Comparison of ENCODE assay signal across 9 mouse cellular contexts in the genomic region with DNA sequence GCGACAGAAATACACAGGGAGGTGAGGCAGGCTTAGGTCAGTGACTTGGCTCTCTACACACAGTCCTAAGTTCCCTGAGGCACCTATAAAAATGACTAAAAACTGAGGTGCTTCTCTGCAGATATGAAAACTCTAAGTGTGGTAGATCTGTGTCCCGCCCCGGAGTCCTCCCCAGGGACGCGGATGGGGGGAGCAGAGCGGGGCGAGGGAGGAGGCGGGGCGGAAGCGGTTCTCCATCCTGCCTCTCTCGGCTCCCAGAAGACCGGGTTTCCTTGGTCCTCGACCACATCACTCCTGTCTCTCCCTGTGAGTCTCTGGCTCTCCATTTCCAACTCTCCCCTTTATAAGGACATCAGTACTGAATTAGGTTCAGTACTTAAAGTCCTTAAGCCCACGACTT. TPM values are rescaled to one million over a fixed set of nuclear protein-coding genes. Genes with fewer than 3 reads are reported as not detected.
DNase-seq lines count a peak whose midpoint lies in the region; ATAC-seq and TF ChIP-seq lines count a peak whose summit lies in the region.
"Had no signal": no experiment of that assay in that cellular context is flagged by ENCODE, and none has a peak within 500 bp of the region (broad histone marks: within the 10 kb centered on the region; RNA-seq: fewer than 3 reads in every experiment).

No protein-coding gene starts in this region.

- H3K36me3 ChIP-seq in kidney, embryonic 14.5 days (ENCODE audit: control insufficient read depth, insufficient read depth, low read length) = no peaks in the 10 kb centered on the region
- no peaks in the 10 kb centered on the region for H3K36me3 ChIP-seq in midbrain, embryonic 12.5 days

- no peak overlapping the region for H3K27ac ChIP-seq in bone marrow macrophage, adult 2 months (ENCODE audit: insufficient read depth, low read depth, low read length)
- H3K27ac ChIP-seq in kidney, embryonic 14.5 days (ENCODE audit: low read depth, low read length) = no peak overlapping the region
- no peak overlapping the region for H3K27ac ChIP-seq in midbrain, embryonic 12.5 days (replicated peaks)

- 0% methylated on average over 14 of the region's 14 CpGs for WGBS in kidney, embryonic 14.5 days
- WGBS in midbrain, embryonic 12.5 days = 2% methylated on average over 14 of the region's 14 CpGs

- peak overlapping the region; percentile 26; the same call in 1 of the 2 replicates for H3K4me3 ChIP-seq in bone marrow macrophage, adult 2 months (ENCODE audit: insufficient read depth, low read length)
- peak overlapping the region; percentile 28 for H3K4me3 ChIP-seq in kidney, embryonic 14.5 days (ENCODE audit: low read length)
- H3K4me3 ChIP-seq in midbrain, embryonic 12.5 days = peak overlapping the region; percentile 25; the same call in 1 of the 2 replicates

- peaks cover 8% of the 10 kb centered on the region for H3K27me3 ChIP-seq in kidney, embryonic 14.5 days (ENCODE audit: control insufficient read depth, insufficient read depth, low read length)
- H3K27me3 ChIP-seq in midbrain, embryonic 12.5 days = peaks cover 80% of the 10 kb centered on the region

- H3K4me2 ChIP-seq in kidney, embryonic 14.5 days (replicated peaks; ENCODE audit: low read depth, low read length) = peak overlapping the region; percentile 57
- H3K4me2 ChIP-seq in midbrain, embryonic 12.5 days (replicated peaks) = peak overlapping the region; percentile 52

- no peak for TF ChIP-seq POLR2A in bone marrow macrophage, adult 2 months (IDR thresholded peaks at IDR 0.05; ENCODE audit: borderline replicate concordance, low read depth, low read length)

- TF ChIP-seq CTCF in bone marrow macrophage, adult 2 months (IDR thresholded peaks at IDR 0.05; ENCODE audit: low read depth, low read length) = no peak

- H3K4me1 ChIP-seq in bone marrow macrophage, adult 2 months (ENCODE audit: control insufficient read depth, insufficient read depth, low read length) = peaks cover 24% of the 10 kb centered on the region
- peaks cover 16% of the 10 kb centered on the region for H3K4me1 ChIP-seq in kidney, embryonic 14.5 days (ENCODE audit: control insufficient read depth, insufficient read depth, low read length)
- peaks cover 23% of the 10 kb centered on the region for H3K4me1 ChIP-seq in midbrain, embryonic 12.5 days

- H3K9ac ChIP-seq in kidney, embryonic 14.5 days (ENCODE audit: low read depth, low read length) = peak overlapping the region; percentile 18; the same call in 1 of the 2 replicates
- 0 out of 2 replicates have a peak overlapping the region, but pooled peaks have one; percentile 25 for H3K9ac ChIP-seq in midbrain, embryonic 12.5 days (replicated peaks)

- H3K9me3 ChIP-seq in kidney, embryonic 14.5 days (ENCODE audit: control insufficient read depth, low read length) = no peaks in the 10 kb centered on the region
- H3K9me3 ChIP-seq in midbrain, embryonic 12.5 days = no peaks in the 10 kb centered on the region

- 0 out of 2 replicates have a peak, but pooled peaks have one; percentile 33 for ATAC-seq in granulocyte monocyte progenitor cell, adult 5-6 weeks (replicated peaks; ENCODE audit: poor library complexity, severe bottlenecking)
- ATAC-seq in kidney, embryonic 14.5 days (ENCODE audit: low FRiP score, low TSS enrichment) = peak; percentile 22; the same call in 1 of the 2 replicates
- no peak for ATAC-seq in midbrain, embryonic 12.5 days (ENCODE audit: low FRiP score, low read depth)

- peak; percentile 95 for DNase-seq in heart, adult 11 months
- DNase-seq in heart, postnatal 25 days (ENCODE audit: low spot score) = no peak
- no peak for DNase-seq in yolk sac, embryonic 10.5 days (ENCODE audit: low spot score)
- no peak for DNase-seq in testis, postnatal 10 days (ENCODE audit: low spot score)

- intact Hi-C loops in heart, postnatal 25 days (cut with DNase I) = no loop called here

RNA-seq across cellular contexts. Expression of a gene that starts 16.8 kb away (rescaled TPM):
- total RNA-seq in heart, postnatal 25 days (2021) = not detected
- not detected in 2 replicates for polyA plus RNA-seq in bone marrow macrophage, adult 2 months (2012; ENCODE audit: insufficient read depth, insufficient read length, missing spikeins)
- not detected in 2 replicates for total RNA-seq in granulocyte monocyte progenitor cell, adult 5-6 weeks (2014; fragmentation: Nextera tagmentation)
- not detected in 2 replicates for total RNA-seq in granulocyte monocyte progenitor cell, adult 5-6 weeks (2017)
- polyA plus RNA-seq in kidney, embryonic 14.5 days (2014; fragmentation: Nextera tagmentation; extraction: Ambion mirVana) = not detected in 2 replicates
- polyA plus RNA-seq in midbrain, embryonic 12.5 days (2016; fragmentation: Nextera tagmentation; extraction: Ambion mirVana) = not detected in 2 replicates
- total RNA-seq: liver, adult 2 months had no signal
- polyA plus RNA-seq: liver, adult 2 months had no signal

RNA-seq across cellular contexts. Expression of a gene that starts 32.7 kb away (rescaled TPM):
- total RNA-seq in heart, postnatal 25 days (2021) = 10 to 100 TPM; 20.1 to 21.8 TPM
- polyA plus RNA-seq in bone marrow macrophage, adult 2 months (2012; ENCODE audit: insufficient read depth, insufficient read length, missing spikeins) = 35.2 and 35.3 TPM in 2 replicates
- 42.9 and 43.9 TPM in 2 replicates for total RNA-seq in granulocyte monocyte progenitor cell, adult 5-6 weeks (2014; fragmentation: Nextera tagmentation)
- 66.9 and 67.0 TPM in 2 replicates for total RNA-seq in granulocyte monocyte progenitor cell, adult 5-6 weeks (2017)
- polyA plus RNA-seq in kidney, embryonic 14.5 days (2014; fragmentation: Nextera tagmentation; extraction: Ambion mirVana) = 35.7 and 43.8 TPM in 2 replicates
- polyA plus RNA-seq in midbrain, embryonic 12.5 days (2016; fragmentation: Nextera tagmentation; extraction: Ambion mirVana) = 68.3 and 74.0 TPM in 2 replicates
